Mouse (Mus musculus): Measurements from ENCODE around the gene Il1rl2.

Gene Il1rl2

DNA sequence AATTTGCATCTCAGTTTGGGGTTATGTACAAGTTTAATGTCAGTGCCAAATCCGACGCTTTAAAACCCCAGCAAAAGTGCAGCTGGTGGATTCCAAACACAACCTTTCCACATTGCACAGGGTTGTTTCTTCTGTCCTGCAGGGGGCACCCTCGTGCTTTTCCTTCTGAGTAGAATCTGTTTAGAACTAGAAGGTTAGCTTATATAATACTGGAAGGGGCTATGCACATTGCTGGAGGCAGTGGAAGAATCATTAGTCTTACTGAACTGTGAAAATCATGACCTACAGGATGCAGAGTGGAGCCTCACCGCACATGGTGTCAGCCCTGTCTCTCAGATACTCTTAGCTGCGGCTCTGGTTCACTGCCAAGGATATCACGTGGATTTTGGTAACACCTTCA lies 55.7 kb downstream of the Il1rl2 start:
- peak; percentile 22 for DNase-seq (ENCODE audit: low spot score)

DNA sequence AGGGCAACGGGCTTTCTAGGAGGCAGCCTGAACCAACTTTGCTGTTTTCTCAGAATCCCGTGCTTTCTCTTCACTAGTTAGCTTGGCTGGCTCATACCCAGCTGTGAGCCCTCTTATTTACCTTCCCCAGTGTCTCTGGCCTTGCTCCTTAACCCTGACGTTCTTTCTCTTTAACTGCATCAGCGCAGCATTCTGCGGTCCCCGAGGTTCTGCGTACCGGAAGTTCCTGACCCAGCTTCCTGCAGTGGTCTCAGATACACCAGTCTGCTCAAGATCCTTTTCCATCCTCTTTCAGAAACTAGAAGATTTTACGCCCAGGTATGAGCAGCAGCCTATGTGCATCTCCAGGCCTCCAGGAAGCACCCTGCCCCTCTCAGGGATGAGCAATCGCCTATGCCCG lies 56.6 kb downstream of the Il1rl2 start:
- DNase-seq (ENCODE audit: low spot score), result no peak

DNA sequence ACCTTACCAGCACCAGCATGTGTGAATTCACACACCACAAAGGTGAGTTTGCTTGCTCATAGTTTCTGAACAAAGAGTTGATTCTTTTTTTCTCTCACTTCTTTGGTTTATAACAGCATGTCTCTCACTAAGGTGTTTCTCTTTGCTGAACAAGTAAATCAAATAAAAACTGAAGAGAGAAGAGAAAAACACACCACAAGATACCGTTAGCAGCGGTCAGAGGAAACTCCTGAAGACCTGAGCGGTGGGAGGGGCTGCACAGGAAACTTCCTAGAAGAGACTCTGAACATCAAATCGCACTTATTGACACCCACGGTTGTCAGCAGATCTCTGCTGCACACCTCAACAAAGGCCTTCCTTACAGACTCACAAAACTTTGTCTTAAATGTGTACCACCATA lies 58.4 kb downstream of the Il1rl2 start:
- no peak for DNase-seq (ENCODE audit: low spot score)

DNA sequence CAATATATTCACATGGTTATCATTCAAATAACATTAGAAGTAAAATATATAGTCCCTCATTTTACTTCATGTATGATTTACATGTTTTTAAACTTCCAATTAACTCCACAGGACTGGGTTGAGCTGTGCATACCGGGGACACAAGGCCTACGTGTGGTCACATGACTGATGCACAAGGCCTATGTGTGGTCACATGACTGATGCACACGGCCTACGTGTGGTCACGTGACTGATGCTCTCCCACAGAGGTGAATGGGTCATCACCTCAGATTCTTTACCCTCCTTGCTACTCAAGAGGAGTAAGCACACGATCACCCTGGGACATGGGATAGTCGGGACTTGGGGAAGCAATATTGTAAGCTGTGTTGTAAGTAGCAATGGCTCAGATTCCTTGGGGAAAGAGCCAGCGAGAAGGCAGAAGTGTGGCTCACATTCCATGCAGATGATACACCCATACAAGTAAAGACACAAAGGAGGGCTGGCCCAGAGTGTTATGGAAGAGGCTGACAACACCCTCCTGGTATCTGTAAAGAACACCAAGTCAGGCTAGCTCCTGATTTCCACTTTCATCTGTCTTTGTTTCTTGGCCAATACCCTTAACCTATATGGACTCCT lies 60.6 kb downstream of the Il1rl2 start:
- DNase-seq (ENCODE audit: low spot score), result no peak

DNA sequence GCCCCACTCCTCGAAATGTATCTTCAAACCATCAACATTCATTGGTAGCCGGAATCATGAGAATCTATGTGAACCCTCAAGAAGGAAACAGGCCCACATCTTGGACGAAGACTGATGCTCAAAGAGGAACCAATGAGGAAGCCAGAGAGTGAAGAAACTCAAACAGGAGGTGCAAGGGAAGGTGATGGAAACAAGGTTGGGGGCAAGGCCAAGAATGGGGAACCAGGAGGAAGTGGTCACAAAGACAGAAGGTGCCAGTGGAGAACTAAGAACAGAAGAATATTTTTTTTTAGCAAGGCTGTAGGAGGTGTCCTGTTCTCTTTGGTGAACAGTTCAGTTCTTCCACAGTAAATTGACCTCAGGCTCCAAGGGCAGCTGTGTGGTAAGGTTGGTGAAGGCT lies 67.0 kb downstream of the Il1rl2 start:
- no peak for DNase-seq (ENCODE audit: low spot score)

DNA sequence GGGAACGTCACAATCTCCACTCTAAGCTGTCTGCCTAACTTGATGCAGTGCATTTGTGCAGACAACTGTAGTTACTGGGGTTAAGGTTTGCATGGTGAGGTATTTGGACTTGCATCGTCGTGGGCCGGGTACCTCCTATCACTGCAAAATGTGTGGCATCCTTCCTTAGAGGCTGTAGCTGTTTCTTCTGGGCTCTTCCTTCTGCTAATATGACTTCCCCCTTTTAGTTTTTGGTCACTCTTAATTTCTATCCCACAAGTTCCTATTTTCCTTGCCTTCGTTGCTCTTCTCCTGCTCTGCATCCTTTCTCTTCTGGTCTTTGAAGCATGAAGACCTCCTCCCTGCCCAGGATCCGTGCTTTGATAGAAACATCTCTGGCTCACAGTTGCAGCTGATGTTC lies 68.1 kb downstream of the Il1rl2 start:
- no peak for DNase-seq (ENCODE audit: low spot score)

DNA sequence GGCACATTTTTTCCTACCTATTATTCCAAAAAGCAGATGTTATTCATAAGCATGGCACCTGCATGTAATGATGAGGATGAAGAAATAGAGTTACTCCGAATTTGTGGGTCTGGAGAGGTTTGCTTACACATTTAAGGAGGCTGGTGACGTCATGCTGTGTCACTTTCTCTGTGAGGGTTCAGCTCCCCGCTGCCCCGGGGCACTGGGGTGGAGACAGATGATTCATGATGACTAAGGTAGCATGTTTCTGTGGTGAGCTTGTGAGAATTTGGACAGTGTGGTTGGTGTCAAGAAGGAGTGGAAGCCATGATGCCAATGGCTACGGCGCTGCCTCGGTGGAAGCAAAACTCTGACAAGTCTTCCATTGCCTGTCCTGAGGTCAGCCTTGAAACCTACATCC lies 68.8 kb downstream of the Il1rl2 start:
- DNase-seq (ENCODE audit: low spot score), result no peak

DNA sequence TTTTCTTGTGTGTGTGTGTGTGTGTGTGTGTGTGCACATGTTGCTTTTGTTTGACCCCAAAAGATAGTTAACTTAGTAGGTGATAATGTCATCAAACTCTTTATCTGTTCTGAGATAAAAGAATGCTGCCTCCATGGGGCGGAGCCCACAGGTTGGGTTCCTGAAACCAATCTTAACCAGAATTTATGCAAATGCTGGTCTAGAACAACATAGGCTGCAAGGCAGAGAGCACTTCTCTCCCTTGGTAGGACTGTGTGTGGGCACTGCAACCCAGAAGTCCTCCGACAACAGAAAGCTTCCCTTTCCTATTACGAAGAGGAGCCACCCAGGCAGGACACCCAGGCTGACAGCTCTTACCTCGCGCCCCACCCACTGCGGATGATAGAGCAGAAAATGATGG lies 75.2 kb downstream of the Il1rl2 start:
- DNase-seq (ENCODE audit: low spot score), result no peak

DNA sequence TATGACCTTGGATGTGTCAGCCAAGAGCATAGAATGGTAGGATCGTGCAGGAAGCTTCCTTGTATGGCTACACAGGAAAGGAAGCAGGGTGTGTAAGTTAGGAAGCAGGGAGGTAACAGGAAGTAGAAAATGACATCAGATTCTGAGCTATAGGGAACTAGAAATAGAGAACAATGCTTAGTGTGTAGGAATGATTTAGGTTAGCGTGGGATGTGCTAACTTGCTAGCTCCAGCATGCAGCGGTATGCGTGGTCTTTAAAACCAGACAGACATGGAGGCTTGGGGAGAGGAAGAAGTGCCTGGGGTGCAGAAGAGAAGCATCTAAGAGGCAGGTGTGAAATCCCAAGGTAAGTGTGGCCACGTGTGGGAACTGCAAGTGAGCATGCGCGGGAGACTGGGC lies 80.3 kb downstream of the Il1rl2 start:
- DNase-seq (ENCODE audit: low spot score), result no peak

DNA sequence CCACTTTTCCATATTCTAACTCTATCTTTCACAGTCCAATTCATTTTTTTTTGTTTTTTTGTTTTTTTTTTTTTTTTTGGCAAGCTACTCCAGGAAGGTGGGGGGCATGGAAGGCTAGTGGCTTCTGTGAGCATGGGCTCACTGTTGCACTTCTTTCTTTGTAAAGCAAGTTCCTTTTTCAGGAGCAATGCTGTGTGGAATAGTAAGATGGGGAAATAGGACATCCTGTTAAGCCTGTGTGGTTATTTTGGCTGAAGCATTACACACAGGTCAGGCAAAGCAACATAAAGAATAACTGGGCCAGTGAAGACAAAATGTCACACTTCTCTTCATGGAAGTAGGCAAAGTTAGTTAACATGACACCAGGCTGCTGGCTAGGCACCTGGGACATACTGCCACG lies 85.5 kb downstream of the Il1rl2 start:
- no peak for DNase-seq (ENCODE audit: low spot score)

DNA sequence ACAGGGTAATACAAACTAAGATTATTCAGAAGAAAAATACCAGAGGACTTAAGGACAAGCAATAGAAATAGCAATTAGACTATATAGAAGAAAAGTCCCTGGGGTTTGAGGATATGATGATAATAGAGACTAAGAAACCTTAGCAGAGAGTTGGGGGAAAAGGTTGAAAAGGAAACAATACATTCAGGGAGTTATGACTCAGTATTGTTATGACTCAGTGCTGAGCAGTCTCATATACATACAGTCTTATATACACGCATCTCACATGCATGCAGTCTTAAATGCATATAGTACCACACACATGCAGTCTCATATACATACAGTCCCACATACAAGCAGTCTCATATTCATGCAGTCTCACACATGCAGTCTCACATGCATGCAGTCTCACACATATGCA lies 88.6 kb downstream of the Il1rl2 start:
- no peak for DNase-seq (ENCODE audit: low spot score)

DNA sequence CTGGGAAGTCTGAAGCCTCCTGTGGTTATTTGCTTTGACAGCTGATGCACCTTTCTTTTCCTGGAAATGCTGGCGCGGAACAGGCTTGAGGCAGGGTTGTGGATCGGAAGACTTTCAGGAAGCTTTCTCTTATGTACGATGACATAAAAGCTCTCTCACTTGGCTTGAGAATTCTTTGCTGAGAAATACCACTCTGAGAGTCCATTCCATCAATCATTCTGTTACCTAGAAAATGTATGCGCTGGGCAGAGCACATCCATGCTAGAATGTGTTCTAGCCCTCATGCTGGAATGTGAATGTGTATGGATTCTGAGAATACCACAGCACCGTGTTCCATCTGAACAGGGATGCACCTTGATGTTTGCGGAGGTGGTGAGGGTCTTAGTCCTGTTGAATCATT lies 89.9 kb downstream of the Il1rl2 start:
- DNase-seq (ENCODE audit: low spot score), result no peak

DNA sequence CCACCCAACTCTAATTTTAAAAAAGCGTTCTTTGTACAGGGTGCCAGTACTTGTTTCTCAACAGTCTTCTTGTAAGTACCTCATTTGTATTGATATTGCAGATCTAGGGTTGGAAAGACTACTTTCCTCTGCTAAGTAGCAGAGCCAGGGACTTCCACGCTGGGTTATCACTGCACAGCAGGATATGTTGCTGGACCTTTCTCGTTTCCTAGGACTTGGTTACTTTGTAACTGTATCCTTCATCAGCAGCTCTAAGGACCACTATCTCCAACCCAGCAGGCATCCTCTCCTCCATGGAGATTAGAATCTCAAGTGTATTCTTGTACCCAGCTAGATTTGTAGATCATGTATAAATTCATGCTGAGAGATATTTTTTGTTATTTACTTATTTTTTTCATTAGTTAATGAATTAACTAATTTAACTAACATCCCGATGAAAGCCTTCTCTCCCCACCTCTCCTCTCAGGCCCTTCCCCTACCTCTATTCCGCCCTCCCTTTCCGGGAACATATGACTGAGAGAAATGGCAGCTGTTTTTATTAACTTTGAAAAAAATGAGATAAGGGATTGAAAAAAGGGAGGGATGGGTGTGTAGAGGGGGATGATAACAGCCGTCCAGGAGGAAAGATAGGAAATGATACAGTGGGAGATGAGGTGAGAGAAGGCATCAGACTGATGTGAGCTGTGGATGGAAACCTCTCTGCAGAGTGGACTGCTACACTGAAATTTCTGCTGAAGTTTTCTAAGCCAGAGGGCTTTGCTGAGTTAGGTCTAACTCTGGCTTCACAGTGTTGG lies 90.7 kb downstream of the Il1rl2 start:
- no peak for DNase-seq (ENCODE audit: low spot score)

DNA sequence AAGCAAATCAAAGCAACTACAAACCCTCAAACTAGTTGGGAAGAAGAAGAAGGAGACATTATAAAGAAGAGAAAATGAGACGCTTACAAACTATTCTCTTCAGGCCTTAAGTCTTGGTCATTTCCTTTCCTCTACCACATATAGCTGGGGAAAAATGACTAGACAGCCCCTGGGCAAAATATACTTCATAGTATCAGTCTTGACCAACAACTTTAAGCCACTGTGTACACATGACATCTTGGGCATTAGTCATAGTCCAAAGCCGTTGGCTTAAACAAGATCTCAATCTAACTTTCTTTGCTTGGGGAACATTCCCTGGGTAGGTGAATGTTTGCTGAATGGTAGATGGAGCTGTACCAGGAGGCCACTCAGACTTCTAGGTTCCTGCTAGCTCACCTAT lies 92.6 kb downstream of the Il1rl2 start:
- DNase-seq (ENCODE audit: low spot score), result no peak

Data from urinary bladder, postnatal 10 days (tissue).